Mouse (Mus musculus) lung, postnatal 0 days (tissue): Measurements from ENCODE around the gene Pax4.

Experiments used
- CTCF ChIP-seq: IDR thresholded peaks from 2 replicates; pipeline ENCODE4 v1.5.1; 2016; ENCODE audit warnings: antibody characterized with exemption, mild to moderate bottlenecking
- EP300 ChIP-seq: IDR thresholded peaks from 2 replicates; pipeline ENCODE4 v1.6.1; 2016; ENCODE audit warnings: antibody characterized with exemption, mild to moderate bottlenecking, control low read depth

GRCm38 (mm10) chr6:28420865-28421264 is 28.3 kb downstream of the Pax4 start:
- TF ChIP-seq EP300 (no peak), CTCF (no peak)
